Mouse (Mus musculus): ENCODE measurements around the gene Cacna1h. TPM values are rescaled to one million over a fixed set of nuclear protein-coding genes. Genes with fewer than 3 reads are reported as not detected.

The Cacna1h gene
- polyA plus RNA-seq, 1 experiment from 2014 or later = 0.15 TPM

GRCm38 (mm10) chr17:25416219-25416618 is 17.4 kb downstream of the Cacna1h start:
- Histone ChIP-seq H3K27me3 (ENCODE audit: insufficient read depth, low read length) (no peaks in the 10 kb centered on the region), H3K36me3 (replicated peaks; ENCODE audit: insufficient read depth, low read length) (no peaks in the 10 kb centered on the region), H3K4me3 (ENCODE audit: low read depth, low read length) (no peak overlapping the region), H3K9ac (replicated peaks) (no peak overlapping the region), H3K27ac (ENCODE audit: low read depth) (no peak overlapping the region), H3K4me1 (ENCODE audit: insufficient read depth) (peaks cover 3% of the 10 kb centered on the region; the same call in 1 of the 2 replicates), H3K9me3 (ENCODE audit: low read length) (no peaks in the 10 kb centered on the region), H3K4me2 (ENCODE audit: low read depth, low read length) (no peak overlapping the region)
- ATAC-seq (no peak), DNase-seq (peak; percentile 39)
- no peak for TF ChIP-seq EP300 (IDR thresholded peaks at IDR 0.05; ENCODE audit: low read depth)
- no peak for TF ChIP-seq CTCF (IDR thresholded peaks at IDR 0.05; ENCODE audit: low read depth)
- WGBS (ENCODE audit: insufficient replicate concordance) = 19% methylated on average over 3 of the region's 3 CpGs

GRCm38 (mm10) chr17:25415421-25415913 is 18.1 kb downstream of the Cacna1h start:
- Histone ChIP-seq H3K27me3 (ENCODE audit: insufficient read depth, low read length) (no peaks in the 10 kb centered on the region), H3K36me3 (replicated peaks; ENCODE audit: insufficient read depth, low read length) (no peaks in the 10 kb centered on the region), H3K4me2 (ENCODE audit: low read depth, low read length) (no peak overlapping the region), H3K27ac (ENCODE audit: low read depth) (no peak overlapping the region), H3K9ac (replicated peaks) (no peak overlapping the region), H3K4me1 (ENCODE audit: insufficient read depth) (peaks cover 3% of the 10 kb centered on the region; the same call in 1 of the 2 replicates), H3K4me3 (ENCODE audit: low read depth, low read length) (no peak overlapping the region), H3K9me3 (ENCODE audit: low read length) (no peaks in the 10 kb centered on the region)
- ATAC-seq = no peak
- WGBS (ENCODE audit: insufficient replicate concordance) = 49% methylated on average over 4 of the region's 6 CpGs
- TF ChIP-seq CTCF (IDR thresholded peaks at IDR 0.05; ENCODE audit: low read depth) (no peak), EP300 (IDR thresholded peaks at IDR 0.05; ENCODE audit: low read depth) (no peak)
- no peak for DNase-seq

GRCm38 (mm10) chr17:25414917-25415316 is 18.7 kb downstream of the Cacna1h start:
- H3K27me3 ChIP-seq (ENCODE audit: insufficient read depth, low read length) = no peaks in the 10 kb centered on the region
- no peak overlapping the region for H3K4me3 ChIP-seq (ENCODE audit: low read depth, low read length)
- H3K27ac ChIP-seq (ENCODE audit: low read depth) = no peak overlapping the region
- TF ChIP-seq CTCF (IDR thresholded peaks at IDR 0.05; ENCODE audit: low read depth) (no peak), EP300 (IDR thresholded peaks at IDR 0.05; ENCODE audit: low read depth) (no peak)
- H3K4me1 ChIP-seq (ENCODE audit: insufficient read depth) = peaks cover 3% of the 10 kb centered on the region; the same call in 1 of the 2 replicates
- H3K9ac ChIP-seq (replicated peaks) = no peak overlapping the region
- DNase-seq (no peak), ATAC-seq (no peak)
- H3K9me3 ChIP-seq (ENCODE audit: low read length) = no peaks in the 10 kb centered on the region
- WGBS (ENCODE audit: insufficient replicate concordance) = 62% methylated on average over 3 of the region's 3 CpGs
- no peak overlapping the region for H3K4me2 ChIP-seq (ENCODE audit: low read depth, low read length)
- H3K36me3 ChIP-seq (replicated peaks; ENCODE audit: insufficient read depth, low read length) = no peaks in the 10 kb centered on the region

- ATAC-seq = peak; percentile 43; the same call in 1 of the 2 replicates
- WGBS (ENCODE audit: insufficient replicate concordance) = 42% methylated on average over 4 of the region's 4 CpGs
- no peak overlapping the region for H3K4me2 ChIP-seq (ENCODE audit: low read depth, low read length)
- DNase-seq = no peak
- no peaks in the 10 kb centered on the region for H3K36me3 ChIP-seq (replicated peaks; ENCODE audit: insufficient read depth, low read length)
- no peak overlapping the region for H3K9ac ChIP-seq (replicated peaks)
- TF ChIP-seq CTCF (IDR thresholded peaks at IDR 0.05; ENCODE audit: low read depth) = no peak
- no peak for TF ChIP-seq EP300 (IDR thresholded peaks at IDR 0.05; ENCODE audit: low read depth)
- H3K4me3 ChIP-seq (ENCODE audit: low read depth, low read length) = no peak overlapping the region
- no peak overlapping the region for H3K27ac ChIP-seq (ENCODE audit: low read depth)
- peaks cover 3% of the 10 kb centered on the region; the same call in 1 of the 2 replicates for H3K4me1 ChIP-seq (ENCODE audit: insufficient read depth)
- no peaks in the 10 kb centered on the region for H3K27me3 ChIP-seq (ENCODE audit: insufficient read depth, low read length)
- no peaks in the 10 kb centered on the region for H3K9me3 ChIP-seq (ENCODE audit: low read length)
These were observed 19.4 kb downstream of the Cacna1h start for GRCm38 (mm10) chr17:25414209-25414608.

GRCm38 (mm10) chr17:25411251-25411650 is 22.3 kb downstream of the Cacna1h start:
- DNase-seq = no peak
- H3K9me3 ChIP-seq (ENCODE audit: low read length) = no peaks in the 10 kb centered on the region
- ATAC-seq = no peak
- no peak overlapping the region for H3K9ac ChIP-seq (replicated peaks)
- no peaks in the 10 kb centered on the region for H3K27me3 ChIP-seq (ENCODE audit: insufficient read depth, low read length)
- no peak overlapping the region for H3K4me2 ChIP-seq (ENCODE audit: low read depth, low read length)
- H3K4me3 ChIP-seq (ENCODE audit: low read depth, low read length) = no peak overlapping the region
- H3K36me3 ChIP-seq (replicated peaks; ENCODE audit: insufficient read depth, low read length) = no peaks in the 10 kb centered on the region
- TF ChIP-seq EP300 (IDR thresholded peaks at IDR 0.05; ENCODE audit: low read depth) = no peak
- TF ChIP-seq CTCF (IDR thresholded peaks at IDR 0.05; ENCODE audit: low read depth) = no peak
- no peak overlapping the region for H3K27ac ChIP-seq (ENCODE audit: low read depth)
- H3K4me1 ChIP-seq (ENCODE audit: insufficient read depth) = peaks cover 1% of the 10 kb centered on the region; the same call in 1 of the 2 replicates
- WGBS (ENCODE audit: insufficient replicate concordance) = 34% methylated on average over 4 of the region's 4 CpGs

GRCm38 (mm10) chr17:25410786-25411185 is 22.8 kb downstream of the Cacna1h start:
- 26% methylated on average over 7 of the region's 7 CpGs for WGBS (ENCODE audit: insufficient replicate concordance)
- DNase-seq (no peak), ATAC-seq (no peak)
- no peaks in the 10 kb centered on the region for H3K9me3 ChIP-seq (ENCODE audit: low read length)
- H3K27ac ChIP-seq (ENCODE audit: low read depth) = no peak overlapping the region
- no peaks in the 10 kb centered on the region for H3K4me1 ChIP-seq (ENCODE audit: insufficient read depth)
- no peaks in the 10 kb centered on the region for H3K27me3 ChIP-seq (ENCODE audit: insufficient read depth, low read length)
- no peak overlapping the region for H3K9ac ChIP-seq (replicated peaks)
- H3K4me3 ChIP-seq (ENCODE audit: low read depth, low read length) = no peak overlapping the region
- H3K4me2 ChIP-seq (ENCODE audit: low read depth, low read length) = no peak overlapping the region
- TF ChIP-seq EP300 (IDR thresholded peaks at IDR 0.05; ENCODE audit: low read depth) (no peak), CTCF (IDR thresholded peaks at IDR 0.05; ENCODE audit: low read depth) (no peak)
- no peaks in the 10 kb centered on the region for H3K36me3 ChIP-seq (replicated peaks; ENCODE audit: insufficient read depth, low read length)

Data from liver, postnatal 0 days (tissue).